Mouse (Mus musculus) layer of hippocampus, postnatal 25 days (tissue): ENCODE measurements around the gene Rph3a. TPM values are rescaled to one million over a fixed set of nuclear protein-coding genes. Genes with fewer than 3 reads are reported as not detected.

Experiments
- DNase-seq, 2 experiments: peaks; one replicate each; pipeline ENCODE4 v3.0.0; 2022; ENCODE audit warnings: mixed read lengths in 2 of 2, low spot score in 1 of 2; ENCODE audit errors: extremely low spot score in 1 of 2
- total RNA-seq, 2 experiments: library from RNA; stranded (reverse); gene quantifications; 2 replicates each; pipeline ENCODE4 v1.2.3; 2021

Gene Rph3a
- total RNA-seq = 100 to 1,000 TPM; 203 to 233 TPM

- DNase-seq = no peak
Observed at GRCm38 (mm10) chr5:121009811-121010569, at the start of gene Rph3a. Gene Rph3a, minus strand, starts transcription at chr5:121010092.

GRCm38 (mm10) chr5:121058261-121058660, 48.4 kb upstream of the Rph3a start:
- no peak for DNase-seq

- DNase-seq = no peak
Observed at GRCm38 (mm10) chr5:121053886-121054285, 44.0 kb upstream of the Rph3a start.

- DNase-seq = no peak
Observed at GRCm38 (mm10) chr5:121041791-121042190, 31.9 kb upstream of the Rph3a start.

GRCm38 (mm10) chr5:121039465-121039864, 29.6 kb upstream of the Rph3a start:
- DNase-seq = no peak

- no peak for DNase-seq
Observed at GRCm38 (mm10) chr5:121030161-121030560, 20.3 kb upstream of the Rph3a start.

- no peak for DNase-seq
Observed at GRCm38 (mm10) chr5:121019505-121019904, 9.6 kb upstream of the Rph3a start.

- no peak for DNase-seq
Observed at GRCm38 (mm10) chr5:121017699-121018098, 7.8 kb upstream of the Rph3a start.

- DNase-seq = no peak
Observed at GRCm38 (mm10) chr5:121016405-121016804, 6.5 kb upstream of the Rph3a start.

- no peak for DNase-seq
Observed at GRCm38 (mm10) chr5:121014496-121014895, 4.6 kb upstream of the Rph3a start.

- no peak for DNase-seq
Observed at GRCm38 (mm10) chr5:121011962-121012361, 2.1 kb upstream of the Rph3a start.

GRCm38 (mm10) chr5:121009406-121009805, 486 bp downstream of the Rph3a start:
- peak; percentile 58 to 64 for DNase-seq

- DNase-seq = no peak
Observed at GRCm38 (mm10) chr5:121008411-121009239, 1.3 kb downstream of the Rph3a start.

GRCm38 (mm10) chr5:121007563-121007962, 2.3 kb downstream of the Rph3a start:
- DNase-seq = no peak

- no peak for DNase-seq
Observed at GRCm38 (mm10) chr5:121007130-121007529, 2.8 kb downstream of the Rph3a start.

GRCm38 (mm10) chr5:121006176-121006575, 3.7 kb downstream of the Rph3a start:
- DNase-seq = no peak

GRCm38 (mm10) chr5:121003781-121004180, 6.1 kb downstream of the Rph3a start:
- DNase-seq = peak in 1 of 2 experiments; percentile 32

GRCm38 (mm10) chr5:120999573-120999972, 10.3 kb downstream of the Rph3a start:
- DNase-seq = no peak

- no peak for DNase-seq
Observed at GRCm38 (mm10) chr5:120988373-120988772, 21.5 kb downstream of the Rph3a start.

- no peak for DNase-seq
Observed at GRCm38 (mm10) chr5:120983029-120983428, 26.9 kb downstream of the Rph3a start.

- DNase-seq = no peak
Observed at GRCm38 (mm10) chr5:120981211-120981610, 28.7 kb downstream of the Rph3a start.

- DNase-seq = no peak
Observed at GRCm38 (mm10) chr5:120980116-120980515, 29.8 kb downstream of the Rph3a start.
